Mouse (Mus musculus): Measurements from ENCODE around the gene Mcf2l. TPM values are rescaled to one million over a fixed set of nuclear protein-coding genes. Genes with fewer than 3 reads are reported as not detected.

Mcf2l gene
- total RNA-seq, 2 experiments from 2014 or later: 1.3 to 1.7 TPM

DNA sequence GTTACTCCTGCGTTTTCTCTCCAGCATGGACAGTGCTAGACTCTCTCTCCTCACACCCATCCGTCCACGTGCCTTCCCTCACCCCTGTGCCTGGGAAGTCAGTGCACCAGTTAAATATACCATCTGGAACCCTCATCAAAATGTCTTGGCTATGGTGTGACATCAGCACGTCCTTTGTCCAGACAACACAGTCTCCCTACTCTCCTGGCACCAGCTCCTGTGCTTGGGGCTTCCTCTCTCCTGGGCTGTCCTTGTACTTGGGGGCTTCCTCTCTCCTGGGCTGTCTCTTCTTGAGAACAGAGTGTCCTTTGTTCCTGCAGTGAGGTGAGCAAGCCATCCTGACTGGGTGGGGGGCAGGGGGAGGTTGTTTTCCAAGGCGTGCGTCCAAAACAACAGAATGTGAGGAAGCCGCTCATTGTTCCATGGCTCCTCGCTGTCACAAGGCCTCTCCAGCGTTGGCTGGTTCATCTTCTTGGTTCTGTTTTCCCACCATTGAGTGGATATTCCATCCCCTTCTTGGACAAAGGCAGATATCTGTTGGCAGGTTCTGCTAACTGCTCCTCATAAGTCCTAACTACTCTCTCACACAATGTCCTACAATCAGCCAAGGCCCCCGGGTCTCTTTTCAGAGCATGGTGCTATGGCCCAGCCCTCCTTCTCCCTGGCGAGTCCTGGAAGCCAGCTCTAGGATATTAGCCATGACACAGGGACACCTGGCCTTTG is 32.2 kb downstream of the Mcf2l start:
- no peak for ATAC-seq (replicated peaks; ENCODE audit: low FRiP score, poor library complexity, severe bottlenecking)

- ATAC-seq (replicated peaks; ENCODE audit: low FRiP score, poor library complexity, severe bottlenecking): no peak
These were observed 33.0 kb downstream of the Mcf2l start for GRCm38 (mm10) chr8:12906597-12906996.

DNA sequence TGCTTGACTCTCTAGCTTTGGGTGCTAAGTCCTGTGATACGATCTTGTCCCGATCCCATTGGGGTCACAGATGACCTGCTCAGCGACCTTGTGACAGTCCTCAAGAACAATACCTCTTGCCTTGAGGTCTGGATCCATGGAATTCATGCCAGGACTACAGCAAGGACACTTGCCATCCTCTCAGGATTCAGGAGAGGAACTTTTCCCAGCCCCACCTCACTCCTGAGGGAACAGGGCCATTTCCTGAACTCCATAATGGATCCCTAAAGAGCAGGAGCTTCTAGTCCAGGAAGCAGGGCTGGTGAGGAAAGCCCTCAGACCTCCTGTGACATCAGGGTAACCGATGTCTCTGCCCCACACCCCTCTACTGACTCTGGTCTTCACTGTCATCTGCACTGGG is 34.1 kb downstream of the Mcf2l start:
- ATAC-seq (replicated peaks; ENCODE audit: low FRiP score, poor library complexity, severe bottlenecking): no peak

- no peak for ATAC-seq (replicated peaks; ENCODE audit: low FRiP score, poor library complexity, severe bottlenecking)
These were observed 38.4 kb downstream of the Mcf2l start for GRCm38 (mm10) chr8:12912011-12912410.

DNA sequence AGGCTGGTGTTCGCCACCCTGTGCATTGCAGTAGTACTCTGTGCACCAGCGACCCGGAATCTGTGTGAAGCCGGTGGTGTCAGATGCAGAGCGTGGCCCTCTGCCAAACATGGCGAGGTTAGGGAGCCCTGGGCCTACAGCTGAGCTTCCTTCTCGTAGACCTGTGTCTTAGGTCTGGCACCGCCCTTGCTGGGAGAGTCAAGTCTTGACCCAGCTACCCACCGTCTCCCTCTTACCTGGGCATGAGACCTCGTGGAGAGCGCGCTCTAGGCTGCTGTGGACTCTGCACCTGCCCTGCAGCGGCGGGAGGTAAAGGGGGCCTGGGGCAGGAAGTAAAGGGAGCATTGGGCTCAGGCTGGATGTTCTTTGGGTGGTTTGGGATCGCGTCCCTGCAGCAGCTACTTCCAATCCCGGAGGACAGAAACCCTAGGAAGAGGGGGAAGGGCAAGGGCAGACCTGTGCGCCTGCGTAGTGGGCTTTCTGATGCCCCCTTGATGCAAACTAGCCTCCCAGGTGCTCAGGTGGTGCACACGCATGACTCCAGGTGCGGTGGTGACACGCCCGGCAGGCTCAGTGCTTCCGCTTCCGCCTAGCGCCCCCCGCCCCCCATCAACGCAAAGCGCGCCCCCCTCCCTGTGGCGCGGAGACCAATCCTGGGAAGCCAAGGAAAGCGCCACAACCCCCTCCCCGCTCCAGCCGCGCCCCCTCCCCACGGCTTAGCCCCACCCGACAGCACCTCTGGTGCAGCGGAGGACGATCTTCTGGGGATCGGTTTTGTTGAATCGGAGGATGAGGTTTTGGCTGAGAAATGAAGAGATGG is 41.8 kb downstream of the Mcf2l start:
- no peak for ATAC-seq (replicated peaks; ENCODE audit: low FRiP score, poor library complexity, severe bottlenecking)

- ATAC-seq (replicated peaks; ENCODE audit: low FRiP score, poor library complexity, severe bottlenecking): no peak
These were observed 42.7 kb downstream of the Mcf2l start for GRCm38 (mm10) chr8:12916156-12916900.

DNA sequence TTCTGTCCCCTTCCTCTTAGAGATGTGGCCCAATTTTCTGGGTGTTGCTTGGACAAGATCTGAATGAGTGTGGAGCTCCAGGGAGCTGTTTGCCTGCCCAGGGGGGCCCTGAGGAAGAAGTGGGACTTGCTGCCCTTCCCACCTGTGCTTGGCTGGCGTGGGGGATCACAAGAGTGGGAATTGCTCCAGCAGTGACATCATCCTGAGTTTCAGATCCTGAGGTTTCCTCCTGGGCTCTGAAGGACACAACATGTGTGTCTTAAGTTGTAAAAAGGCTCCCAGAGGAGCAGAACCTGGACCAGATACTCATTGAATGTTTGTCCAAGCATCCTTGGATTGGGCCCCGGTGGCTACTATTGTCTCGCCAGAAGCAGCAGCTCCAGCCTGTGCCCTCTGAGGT is 43.4 kb downstream of the Mcf2l start:
- ATAC-seq (replicated peaks; ENCODE audit: low FRiP score, poor library complexity, severe bottlenecking): no peak

DNA sequence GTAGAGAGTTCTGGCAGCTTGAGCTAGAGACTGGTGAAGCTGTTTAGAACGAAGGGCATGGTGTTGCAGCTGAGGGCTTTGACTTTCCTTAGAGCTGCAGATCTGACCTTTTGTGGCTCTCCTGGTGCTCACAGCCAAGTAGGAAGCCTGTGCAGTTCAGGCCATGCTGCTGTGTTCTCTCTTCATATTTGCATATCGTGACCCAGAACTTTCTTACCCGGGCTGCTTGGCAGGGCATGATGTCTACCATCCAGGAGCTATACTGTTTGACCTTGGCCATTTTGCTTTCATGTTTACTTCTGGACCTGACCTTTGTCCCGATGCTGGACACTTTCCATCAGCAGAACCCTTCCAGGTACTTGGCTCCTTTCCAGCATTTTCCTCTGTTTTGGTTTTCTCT is 44.2 kb downstream of the Mcf2l start:
- no peak for ATAC-seq (replicated peaks; ENCODE audit: low FRiP score, poor library complexity, severe bottlenecking)

DNA sequence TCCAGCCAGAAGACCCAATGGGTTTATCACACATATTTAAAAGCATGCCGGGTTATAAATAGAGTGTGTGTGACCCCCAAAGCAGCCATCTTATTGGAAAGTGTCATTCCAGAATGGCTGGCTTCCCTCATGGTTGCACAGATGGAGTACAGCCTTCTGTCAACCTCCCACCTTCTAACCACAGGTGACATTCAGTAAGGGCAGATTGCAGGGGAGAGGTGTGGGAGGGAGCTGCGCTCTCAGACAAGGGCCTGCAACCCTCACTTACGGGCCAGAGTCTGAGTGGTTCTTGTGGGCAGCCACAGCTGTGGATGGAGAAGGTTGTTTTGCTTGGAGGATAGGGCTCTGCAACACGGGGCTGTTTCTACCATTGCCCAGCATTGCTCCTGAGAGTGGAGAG is 47.0 kb downstream of the Mcf2l start:
- no peak for ATAC-seq (replicated peaks; ENCODE audit: low FRiP score, poor library complexity, severe bottlenecking)

GRCm38 (mm10) chr8:12925051-12925450 is 51.4 kb downstream of the Mcf2l start:
- ATAC-seq (replicated peaks; ENCODE audit: low FRiP score, poor library complexity, severe bottlenecking): no peak

DNA sequence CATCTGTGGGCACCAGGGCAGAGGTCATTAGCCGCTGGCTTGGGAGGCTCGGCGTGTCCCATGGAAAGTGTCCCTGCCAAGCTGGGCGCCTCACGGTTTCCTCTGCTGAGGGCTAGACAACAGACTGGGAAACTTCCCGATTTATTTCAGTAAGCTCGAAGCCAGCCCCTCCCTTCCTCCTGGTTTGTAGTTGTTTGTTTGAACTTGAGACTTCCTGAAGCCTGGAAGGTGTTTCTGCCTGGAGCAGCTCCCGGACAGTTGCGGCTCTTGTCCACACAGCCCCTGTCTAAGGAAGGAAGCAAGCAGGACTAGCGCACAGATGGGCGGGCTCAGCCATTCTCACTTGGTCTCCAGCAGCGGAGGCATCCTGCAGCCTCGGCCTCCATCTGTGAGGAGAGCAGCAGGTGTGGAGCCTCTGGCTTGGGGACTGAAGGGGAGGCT is 52.4 kb downstream of the Mcf2l start:
- no peak for ATAC-seq (replicated peaks; ENCODE audit: low FRiP score, poor library complexity, severe bottlenecking)

DNA sequence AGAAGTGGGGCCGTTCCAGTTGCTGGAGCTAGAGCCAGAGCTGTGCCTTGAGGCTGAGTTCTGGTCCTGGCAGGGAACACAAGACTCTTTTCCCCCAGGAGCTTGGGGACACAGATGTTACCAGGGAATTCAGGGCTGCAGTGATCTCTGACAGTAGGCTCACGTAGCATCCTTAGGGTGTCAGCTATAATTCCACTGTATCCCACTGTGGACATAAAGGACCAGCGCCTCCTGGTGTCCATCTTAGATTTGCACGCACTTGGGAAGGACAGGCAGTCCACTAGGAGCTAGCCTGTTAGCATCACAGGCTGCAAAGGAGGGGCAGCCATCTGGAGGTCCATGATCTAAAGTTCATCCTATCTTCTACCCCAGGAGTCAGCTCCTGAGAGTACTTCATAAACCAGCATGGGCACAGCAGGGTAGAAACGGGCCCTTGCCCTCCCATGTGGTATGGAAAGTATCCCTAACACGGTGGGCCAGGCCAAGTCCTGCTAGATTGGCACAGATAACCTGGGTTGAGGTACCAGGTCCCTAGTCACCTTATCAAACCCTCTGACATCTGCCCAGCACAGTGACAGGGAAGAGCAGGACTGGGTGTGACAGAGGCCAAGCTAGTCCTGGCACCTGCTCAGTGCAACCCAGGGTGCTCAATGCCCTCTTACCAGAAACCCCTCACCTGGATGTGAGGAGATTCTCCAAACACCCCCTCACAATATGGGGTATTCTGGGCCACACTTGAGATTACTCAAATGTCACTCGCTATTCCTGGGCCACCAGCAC is 53.8 kb downstream of the Mcf2l start:
- no peak for ATAC-seq (replicated peaks; ENCODE audit: low FRiP score, poor library complexity, severe bottlenecking)

DNA sequence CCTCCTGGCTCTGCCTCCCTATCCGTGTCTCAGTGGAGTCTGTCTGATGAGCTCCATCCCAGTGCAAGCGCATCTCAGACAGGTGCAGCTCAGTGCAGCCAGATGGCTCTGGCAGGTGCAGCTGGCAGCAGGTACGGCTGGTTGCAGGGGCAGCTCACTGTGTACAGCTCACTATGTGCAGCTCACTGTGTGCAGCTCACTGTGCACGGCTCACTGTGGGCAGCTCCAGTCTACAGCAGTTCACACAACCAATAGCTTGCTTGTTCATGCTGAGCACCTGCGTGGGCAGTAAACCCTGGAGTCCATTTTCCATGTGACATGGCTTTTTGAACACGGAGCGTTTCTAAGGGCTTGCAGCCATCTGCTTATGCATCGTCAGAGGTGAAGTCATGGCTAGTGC is 54.4 kb downstream of the Mcf2l start:
- no peak for ATAC-seq (replicated peaks; ENCODE audit: low FRiP score, poor library complexity, severe bottlenecking)

- ATAC-seq (replicated peaks; ENCODE audit: low FRiP score, poor library complexity, severe bottlenecking): no peak
These were observed 55.3 kb downstream of the Mcf2l start for GRCm38 (mm10) chr8:12928931-12929330.

DNA sequence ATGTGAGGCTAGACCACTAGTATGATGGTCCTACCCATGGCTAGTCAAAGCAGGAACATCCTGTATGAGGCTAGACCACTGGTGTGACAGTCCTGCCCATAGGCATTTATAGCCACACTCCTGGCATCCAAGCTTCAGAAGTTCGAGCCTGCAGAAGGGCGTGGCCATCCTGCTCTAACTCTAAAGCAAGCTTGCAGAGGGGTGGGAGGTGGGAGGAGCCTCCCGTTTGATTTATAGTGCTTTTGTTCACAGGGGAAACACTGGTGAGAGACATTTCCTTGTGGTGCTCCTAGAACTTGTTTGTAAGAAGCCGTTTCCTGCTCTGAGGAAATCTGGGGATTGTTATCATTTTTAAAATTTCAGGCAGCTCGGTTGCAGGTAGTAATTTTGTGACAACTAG is 56.7 kb downstream of the Mcf2l start:
- ATAC-seq (replicated peaks; ENCODE audit: low FRiP score, poor library complexity, severe bottlenecking): no peak

GRCm38 (mm10) chr8:12931426-12931825 is 57.8 kb downstream of the Mcf2l start:
- ATAC-seq (replicated peaks; ENCODE audit: low FRiP score, poor library complexity, severe bottlenecking): no peak

DNA sequence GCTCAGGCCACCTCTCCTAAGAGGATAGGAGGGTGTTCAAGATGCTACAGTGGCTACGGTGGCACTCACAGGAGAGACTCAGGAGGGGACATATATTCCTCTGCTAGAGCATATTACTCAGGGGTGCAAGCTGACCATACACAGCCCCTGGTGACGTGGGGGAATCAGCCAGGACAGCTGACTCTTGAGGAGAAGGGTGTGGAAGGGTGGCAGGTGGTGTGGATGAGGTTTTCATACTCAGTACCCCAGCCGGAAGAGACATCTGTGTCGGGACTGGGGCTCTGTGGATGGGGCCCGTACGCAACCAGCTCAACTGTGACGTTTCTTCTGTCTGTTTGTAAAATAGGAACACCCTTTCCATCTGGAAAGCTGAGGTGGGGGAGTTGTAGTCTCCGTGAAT is 58.9 kb downstream of the Mcf2l start:
- ATAC-seq (replicated peaks; ENCODE audit: low FRiP score, poor library complexity, severe bottlenecking): no peak

DNA sequence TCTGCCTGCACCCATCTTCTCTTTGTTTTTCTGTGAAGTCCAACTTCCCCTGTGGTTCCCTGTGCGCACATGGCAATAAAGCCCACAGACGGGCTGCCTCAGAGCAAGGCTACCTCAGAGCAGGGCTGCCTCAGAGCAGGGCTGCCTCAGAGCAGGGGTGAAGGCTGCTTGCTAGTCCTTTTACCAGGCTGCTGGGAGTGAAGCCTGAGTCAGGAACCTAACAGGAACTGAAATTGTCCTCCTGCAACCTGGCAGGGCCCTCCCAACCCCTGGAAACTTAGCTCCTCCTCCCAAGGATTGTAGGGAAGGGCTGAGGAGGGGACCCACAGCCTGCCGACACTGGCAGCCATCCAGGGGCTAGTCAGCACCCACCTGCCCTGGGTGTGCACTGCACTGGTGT is 60.2 kb downstream of the Mcf2l start:
- no peak for ATAC-seq (replicated peaks; ENCODE audit: low FRiP score, poor library complexity, severe bottlenecking)

GRCm38 (mm10) chr8:12934453-12935043 is 60.9 kb downstream of the Mcf2l start:
- no peak for ATAC-seq (replicated peaks; ENCODE audit: low FRiP score, poor library complexity, severe bottlenecking)

DNA sequence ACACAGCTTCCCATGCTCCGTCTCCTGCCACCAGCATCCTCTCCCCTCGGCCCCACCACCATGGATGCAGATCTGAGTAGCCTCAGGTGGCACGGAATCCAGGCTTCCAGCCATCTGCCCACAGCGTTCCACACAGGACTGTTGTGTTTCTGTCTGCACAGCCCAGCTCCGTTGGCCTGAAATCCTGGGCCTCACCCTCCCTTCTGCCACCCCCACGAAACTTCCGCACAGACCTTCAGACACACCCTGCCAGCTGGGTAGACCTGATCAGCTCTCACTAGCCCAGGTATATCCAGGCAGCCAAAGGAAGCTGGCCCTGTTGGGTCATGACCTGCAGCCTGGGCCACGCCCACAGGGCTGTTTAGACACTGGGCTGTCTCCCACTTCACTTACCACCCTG is 66.9 kb downstream of the Mcf2l start:
- ATAC-seq (replicated peaks; ENCODE audit: low FRiP score, poor library complexity, severe bottlenecking): no peak
